Mouse (Mus musculus) lung, embryonic 14.5 days (tissue): ENCODE measurements at regions not wholly inside any gene's neighbourhood (a gene's known extent, or its start where the extent isn't known, plus 50 kb on each side); places are given as distances from the start of the nearest gene placed in this dataset.

ENCODE experiments used
- ATAC-seq: fragments of 200-750 bp; cut with Nextera tagmentation; 2 replicates; pipeline ENCODE4 v1.8.0; 2017; ENCODE audit warnings: mild to moderate bottlenecking, moderate TSS enrichment, moderate library complexity; ENCODE audit not compliant: insufficient read depth
- DNase-seq: peaks from one replicate; pipeline ENCODE4 v3.0.0-alpha.2; 2015
- H3K27ac ChIP-seq: fragments of 300-500 bp; sonication (generic); 2 replicates; pipeline ENCODE4 v1.5.1; 2014; ENCODE audit warnings: low read depth, mild to moderate bottlenecking, moderate library complexity
- H3K27me3 ChIP-seq: fragments of 300-500 bp; sonication (generic); 2 replicates; pipeline ENCODE4 v1.6.1; 2014; ENCODE audit warnings: low read length, control low read depth; ENCODE audit not compliant: insufficient read depth
- H3K36me3 ChIP-seq: fragments of 300-500 bp; sonication (generic); 2 replicates; pipeline ENCODE4 v1.6.1; 2014; ENCODE audit warnings: control low read depth; ENCODE audit not compliant: insufficient read depth
- H3K4me1 ChIP-seq: fragments of 300-500 bp; sonication (generic); 2 replicates; pipeline ENCODE4 v1.6.1; 2014; ENCODE audit warnings: antibody characterized with exemption, control low read depth; ENCODE audit not compliant: insufficient read depth
- H3K4me2 ChIP-seq: fragments of 300-500 bp; sonication (generic); 2 replicates; pipeline ENCODE4 v1.6.1; 2014; ENCODE audit warnings: mild to moderate bottlenecking
- H3K4me3 ChIP-seq: fragments of 300-500 bp; sonication (generic); 2 replicates; pipeline ENCODE4 v1.5.1; 2014; ENCODE audit warnings: low read depth, low read length
- H3K9ac ChIP-seq: fragments of 300-500 bp; sonication (generic); 2 replicates; pipeline ENCODE4 v1.6.1; 2014
- H3K9me3 ChIP-seq: fragments of 300-500 bp; sonication (generic); 2 replicates; pipeline ENCODE4 v1.6.1; 2016; ENCODE audit warnings: low read depth, low read length, control low read depth
- CTCF ChIP-seq: IDR thresholded peaks from 2 replicates; pipeline ENCODE4 v1.5.1; 2016; ENCODE audit warnings: antibody characterized with exemption, low read depth
- WGBS: fragments of 180-500 bp; shearing (Covaris S2); extraction: QIAGEN DNeasy Blood & Tissue Kit; methylation state at CpG from one replicate; pipeline ENCODE4 v1.1.7; 2014; 5-methylcytosine and 5-hydroxymethylcytosine counted together

- Histone ChIP-seq H3K9me3 (no peaks in the 10 kb centered on the region; the same call in 1 of the 2 replicates), H3K4me2 (no peak overlapping the region), H3K4me1 (peaks cover 11% of the 10 kb centered on the region), H3K9ac (no peak overlapping the region), H3K27me3 (no peaks in the 10 kb centered on the region), H3K4me3 (no peak overlapping the region), H3K36me3 (no peaks in the 10 kb centered on the region), H3K27ac (no peak overlapping the region)
- no peak for TF ChIP-seq CTCF
- ATAC-seq = no peak
- 64% methylated on average over 5 of the region's 5 CpGs for WGBS
- no peak for DNase-seq
These were observed 77.4 kb upstream of the Lifr start for GRCm38 (mm10) chr15:7013047-7013446.

- DNase-seq (peak; percentile 35), ATAC-seq (peak; percentile 58; the same call in 1 of the 2 replicates)
- H3K9ac ChIP-seq = no peak overlapping the region
- no peak overlapping the region for H3K27ac ChIP-seq
- H3K27me3 ChIP-seq = no peaks in the 10 kb centered on the region
- peaks cover 11% of the 10 kb centered on the region for H3K4me1 ChIP-seq
- H3K4me2 ChIP-seq = no peak overlapping the region
- WGBS = 41% methylated on average over 2 of the region's 2 CpGs
- no peak overlapping the region for H3K4me3 ChIP-seq
- no peak for TF ChIP-seq CTCF
- H3K9me3 ChIP-seq = no peaks in the 10 kb centered on the region; the same call in 1 of the 2 replicates
- H3K36me3 ChIP-seq = no peaks in the 10 kb centered on the region
These were observed 75.4 kb upstream of the Lifr start for GRCm38 (mm10) chr15:7014984-7015383.

GRCm38 (mm10) chr15:7016018-7016417 is 74.4 kb upstream of the Lifr start:
- TF ChIP-seq CTCF = no peak
- Histone ChIP-seq H3K27ac (no peak overlapping the region), H3K9ac (no peak overlapping the region), H3K9me3 (no peaks in the 10 kb centered on the region), H3K36me3 (no peaks in the 10 kb centered on the region), H3K4me1 (peaks cover 11% of the 10 kb centered on the region), H3K27me3 (no peaks in the 10 kb centered on the region), H3K4me2 (no peak overlapping the region), H3K4me3 (no peak overlapping the region)
- 38% methylated on average over 3 of the region's 3 CpGs for WGBS
- DNase-seq (peak; percentile 50), ATAC-seq (no peak; the same call in 1 of the 2 replicates)

- no peak overlapping the region for H3K27ac ChIP-seq
- 38% methylated on average over 6 of the region's 6 CpGs for WGBS
These were observed 73.1 kb upstream of the Lifr start for GRCm38 (mm10) chr15:7017281-7017845.

GRCm38 (mm10) chr15:7022660-7023059 is 67.8 kb upstream of the Lifr start:
- no peak for DNase-seq
- H3K9ac ChIP-seq = no peak overlapping the region
- TF ChIP-seq CTCF = no peak

More at GRCm38 (mm10) chr15:7017281-7017845, 73.1 kb upstream of the Lifr start:
- no peak for TF ChIP-seq CTCF
- peaks cover 4% of the 10 kb centered on the region; the same call in 1 of the 2 replicates for H3K4me1 ChIP-seq
- no peak overlapping the region for H3K9ac ChIP-seq
- DNase-seq (no peak), ATAC-seq (no peak)
- no peaks in the 10 kb centered on the region for H3K27me3 ChIP-seq
- H3K9me3 ChIP-seq = no peaks in the 10 kb centered on the region
- no peaks in the 10 kb centered on the region for H3K36me3 ChIP-seq
- H3K4me3 ChIP-seq = no peak overlapping the region
- H3K4me2 ChIP-seq = no peak overlapping the region

GRCm38 (mm10) chr15:7025194-7025593 is 65.2 kb upstream of the Lifr start:
- no peaks in the 10 kb centered on the region for H3K27me3 ChIP-seq
- no peak overlapping the region for H3K4me3 ChIP-seq
- no peaks in the 10 kb centered on the region for H3K9me3 ChIP-seq
- TF ChIP-seq CTCF = no peak
- no peak overlapping the region for H3K9ac ChIP-seq
- H3K36me3 ChIP-seq = no peaks in the 10 kb centered on the region
- no peak overlapping the region for H3K27ac ChIP-seq
- H3K4me2 ChIP-seq = no peak overlapping the region
- 37% methylated on average over 4 of the region's 4 CpGs for WGBS
- DNase-seq (peak; percentile 60), ATAC-seq (peak; percentile 49; the same call in 1 of the 2 replicates)
- peaks cover 11% of the 10 kb centered on the region; the same call in 1 of the 2 replicates for H3K4me1 ChIP-seq

More at GRCm38 (mm10) chr15:7022660-7023059, 67.8 kb upstream of the Lifr start:
- ATAC-seq = no peak
- Histone ChIP-seq H3K4me2 (no peak overlapping the region), H3K4me3 (no peak overlapping the region), H3K27ac (no peak overlapping the region), H3K27me3 (no peaks in the 10 kb centered on the region), H3K36me3 (no peaks in the 10 kb centered on the region), H3K4me1 (peaks cover 9% of the 10 kb centered on the region; the same call in 1 of the 2 replicates), H3K9me3 (no peaks in the 10 kb centered on the region)

GRCm38 (mm10) chr15:7031297-7032043 is 58.9 kb upstream of the Lifr start:
- Histone ChIP-seq H3K4me3 (no peak overlapping the region), H3K27me3 (no peaks in the 10 kb centered on the region), H3K9me3 (no peaks in the 10 kb centered on the region), H3K9ac (no peak overlapping the region), H3K27ac (no peak overlapping the region), H3K4me2 (no peak overlapping the region), H3K4me1 (0 out of 2 replicates have a peak, but pooled peaks cover 4% of the 10 kb centered on the region), H3K36me3 (no peaks in the 10 kb centered on the region)
- TF ChIP-seq CTCF = no peak
- WGBS = 52% methylated on average over 6 of the region's 6 CpGs
- peak; percentile 29 for DNase-seq
- no peak for ATAC-seq
